Mouse (Mus musculus): ENCODE results near the gene Orc5. TPM values are rescaled to one million over a fixed set of nuclear protein-coding genes. Genes with fewer than 3 reads are reported as not detected.
"Not testable (repeated sequence)": the region's sequence is repeated elsewhere in the genome, so short reads cannot be mapped to it uniquely, and the experiment has no call there.

Orc5 gene
- polyA plus RNA-seq, 1 experiment from 2014 or later = 36.9 TPM

- H3K27me3 ChIP-seq = no peaks in the 10 kb centered on the region
- no peak for ATAC-seq
- no peak overlapping the region for H3K4me3 ChIP-seq (replicated peaks)
- no peak overlapping the region for H3K9ac ChIP-seq (replicated peaks)
- no peak overlapping the region for H3K27ac ChIP-seq
- no peak overlapping the region for H3K4me2 ChIP-seq (replicated peaks)
- no peaks in the 10 kb centered on the region for H3K9me3 ChIP-seq
- H3K36me3 ChIP-seq = peaks cover 25% of the 10 kb centered on the region
- WGBS = 98% methylated on average over 2 of the region's 2 CpGs
- no peaks in the 10 kb centered on the region for H3K4me1 ChIP-seq (replicated peaks)
These were observed 30.5 kb downstream of the Orc5 start for GRCm38 (mm10) chr5:22519708-22520107.

DNA sequence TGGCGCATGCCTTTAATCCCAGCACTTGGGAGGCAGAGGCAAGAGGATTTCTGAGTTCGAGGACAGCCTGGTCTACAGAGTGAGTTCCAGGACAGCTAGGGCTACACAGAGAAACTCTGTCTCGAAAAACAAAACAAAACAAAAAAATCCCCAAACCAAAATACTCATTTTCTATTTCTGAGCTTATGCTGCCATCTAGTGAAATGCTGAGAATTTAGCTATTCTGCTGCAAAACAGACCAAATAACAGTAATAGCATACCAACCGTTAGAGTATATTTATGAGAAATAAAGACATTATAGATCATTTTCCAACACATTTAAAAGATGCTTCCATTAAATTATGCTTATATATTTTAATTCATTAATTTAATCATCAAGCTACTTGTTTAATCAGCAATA lies 34.5 kb downstream of the Orc5 start:
- not testable (repeated sequence) for H3K27ac ChIP-seq; H3K4me1 ChIP-seq (replicated peaks); H3K9ac ChIP-seq (replicated peaks); H3K9me3 ChIP-seq; H3K4me2 ChIP-seq (replicated peaks); H3K27me3 ChIP-seq; ATAC-seq; H3K4me3 ChIP-seq (replicated peaks)
- peaks cover 18% of the 10 kb centered on the region for H3K36me3 ChIP-seq
- 81% methylated on average over 4 of the region's 4 CpGs for WGBS

- no CpG with 5 or more reads among the region's 7 CpGs for WGBS
- H3K4me2 ChIP-seq (replicated peaks); H3K4me3 ChIP-seq (replicated peaks); H3K9ac ChIP-seq (replicated peaks); H3K27ac ChIP-seq; H3K27me3 ChIP-seq; H3K4me1 ChIP-seq (replicated peaks); H3K36me3 ChIP-seq; H3K9me3 ChIP-seq; ATAC-seq: not testable (repeated sequence)
These were observed 36.0 kb downstream of the Orc5 start for GRCm38 (mm10) chr5:22514231-22514630.

DNA sequence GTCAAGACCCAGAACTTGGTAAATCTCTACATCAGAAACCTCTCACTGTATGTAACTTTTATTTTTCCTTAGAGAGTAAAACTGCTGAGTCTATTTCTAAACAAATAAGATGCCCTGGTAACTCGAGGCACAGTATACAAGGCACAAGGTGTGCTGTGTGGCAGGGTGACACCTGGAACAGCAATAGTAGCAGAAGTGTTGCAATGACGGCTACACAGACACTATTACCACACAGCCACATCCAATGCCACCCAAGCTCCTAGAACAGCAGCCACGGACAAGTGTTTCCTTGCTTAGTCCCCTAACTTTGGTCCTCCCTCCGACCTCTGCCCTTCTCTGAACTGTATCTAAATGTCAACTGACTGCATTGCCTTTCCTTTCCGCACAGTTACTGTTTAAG lies 37.6 kb downstream of the Orc5 start:
- not testable (repeated sequence) for H3K4me3 ChIP-seq (replicated peaks); H3K9me3 ChIP-seq; H3K27me3 ChIP-seq; ATAC-seq; H3K9ac ChIP-seq (replicated peaks); H3K4me2 ChIP-seq (replicated peaks); H3K27ac ChIP-seq; H3K4me1 ChIP-seq (replicated peaks); H3K36me3 ChIP-seq
- WGBS = no CpG with 5 or more reads among the region's 5 CpGs

GRCm38 (mm10) chr5:22511824-22512223 lies 38.4 kb downstream of the Orc5 start:
- Histone ChIP-seq H3K9me3 (no peaks in the 10 kb centered on the region), H3K4me1 (replicated peaks) (no peaks in the 10 kb centered on the region; the same call in 1 of the 2 replicates), H3K4me3 (replicated peaks) (no peak overlapping the region), H3K9ac (replicated peaks) (no peak overlapping the region), H3K4me2 (replicated peaks) (no peak overlapping the region), H3K36me3 (peaks cover 3% of the 10 kb centered on the region; the same call in 1 of the 2 replicates), H3K27ac (no peak overlapping the region), H3K27me3 (no peaks in the 10 kb centered on the region)
- no peak for ATAC-seq
- 82% methylated on average over 8 of the region's 8 CpGs for WGBS

- WGBS = 89% methylated on average over 5 of the region's 5 CpGs
- no peaks in the 10 kb centered on the region for H3K27me3 ChIP-seq
- no peak for ATAC-seq
- H3K36me3 ChIP-seq = peaks cover 5% of the 10 kb centered on the region; the same call in 1 of the 2 replicates
- no peak overlapping the region for H3K27ac ChIP-seq
- H3K4me1 ChIP-seq (replicated peaks) = no peaks in the 10 kb centered on the region; the same call in 1 of the 2 replicates
- H3K4me2 ChIP-seq (replicated peaks) = no peak overlapping the region
- 0 out of 2 replicates have a peak overlapping the region, but pooled peaks have one; percentile 32 for H3K9ac ChIP-seq (replicated peaks)
- no peak overlapping the region for H3K4me3 ChIP-seq (replicated peaks)
- no peaks in the 10 kb centered on the region for H3K9me3 ChIP-seq
These were observed 41.7 kb downstream of the Orc5 start for GRCm38 (mm10) chr5:22508560-22508959.

DNA sequence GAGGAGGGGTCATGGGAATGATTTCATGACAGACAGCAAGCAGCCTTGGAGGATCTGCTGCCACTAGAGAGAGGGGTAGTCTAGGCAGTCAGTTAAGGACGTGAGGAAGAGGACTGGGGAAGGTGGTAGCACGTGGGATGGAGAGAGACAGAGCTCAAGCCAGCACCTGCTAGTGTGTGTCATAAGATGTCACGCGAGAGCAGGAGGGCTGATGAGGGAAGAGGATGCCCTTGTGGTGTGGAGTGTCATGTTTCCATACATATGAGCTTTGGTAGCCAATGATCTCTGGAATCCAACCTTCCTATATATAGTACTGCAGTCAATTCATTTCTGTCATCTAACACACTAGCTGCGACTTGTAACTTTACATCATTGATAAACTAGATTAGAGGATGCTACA lies 50.8 kb downstream of the Orc5 start:
- Histone ChIP-seq H3K4me1 (replicated peaks) (no peaks in the 10 kb centered on the region), H3K4me3 (replicated peaks) (no peak overlapping the region), H3K9me3 (no peaks in the 10 kb centered on the region), H3K27me3 (no peaks in the 10 kb centered on the region), H3K9ac (replicated peaks) (no peak overlapping the region), H3K27ac (no peak overlapping the region), H3K36me3 (peaks cover 20% of the 10 kb centered on the region), H3K4me2 (replicated peaks) (no peak overlapping the region)
- ATAC-seq = no peak
- WGBS = 94% methylated on average over 5 of the region's 5 CpGs

GRCm38 (mm10) chr5:22491088-22491487 lies 59.1 kb downstream of the Orc5 start:
- H3K9ac ChIP-seq (replicated peaks) = no peak overlapping the region
- H3K9me3 ChIP-seq = no peaks in the 10 kb centered on the region
- no peak overlapping the region for H3K4me2 ChIP-seq (replicated peaks)
- H3K4me3 ChIP-seq (replicated peaks) = no peak overlapping the region
- no peak for ATAC-seq
- no peaks in the 10 kb centered on the region for H3K4me1 ChIP-seq (replicated peaks)
- H3K27ac ChIP-seq = no peak overlapping the region
- no peaks in the 10 kb centered on the region for H3K27me3 ChIP-seq
- peaks cover 11% of the 10 kb centered on the region; the same call in 1 of the 2 replicates for H3K36me3 ChIP-seq

DNA sequence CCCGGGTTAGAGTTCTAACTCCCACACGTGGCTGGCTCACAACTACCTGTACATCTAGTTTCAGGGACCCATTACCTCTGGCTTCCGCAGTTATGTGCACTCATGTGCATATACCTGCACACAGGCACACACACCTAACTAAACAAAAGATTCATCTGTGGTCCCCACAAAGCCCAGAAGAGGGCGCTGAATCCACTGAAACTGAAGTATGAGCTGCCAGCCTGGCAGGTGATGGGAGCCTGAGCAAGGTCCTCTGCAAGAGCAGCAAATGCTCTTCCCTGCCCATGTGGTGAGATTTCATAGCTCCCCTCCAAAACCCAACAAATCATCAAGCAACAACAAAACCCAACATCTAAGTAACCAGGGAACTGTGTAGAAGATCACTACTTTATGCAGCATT lies 61.1 kb downstream of the Orc5 start:
- no peaks in the 10 kb centered on the region for H3K4me1 ChIP-seq (replicated peaks)
- peaks cover 20% of the 10 kb centered on the region; the same call in 1 of the 2 replicates for H3K36me3 ChIP-seq
- no peak overlapping the region for H3K4me3 ChIP-seq (replicated peaks)
- no peak overlapping the region for H3K4me2 ChIP-seq (replicated peaks)
- H3K9ac ChIP-seq (replicated peaks) = no peak overlapping the region
- no peaks in the 10 kb centered on the region for H3K27me3 ChIP-seq
- no peaks in the 10 kb centered on the region for H3K9me3 ChIP-seq
- WGBS = 72% methylated on average over 4 of the region's 4 CpGs
- no peak overlapping the region for H3K27ac ChIP-seq
- no peak for ATAC-seq

DNA sequence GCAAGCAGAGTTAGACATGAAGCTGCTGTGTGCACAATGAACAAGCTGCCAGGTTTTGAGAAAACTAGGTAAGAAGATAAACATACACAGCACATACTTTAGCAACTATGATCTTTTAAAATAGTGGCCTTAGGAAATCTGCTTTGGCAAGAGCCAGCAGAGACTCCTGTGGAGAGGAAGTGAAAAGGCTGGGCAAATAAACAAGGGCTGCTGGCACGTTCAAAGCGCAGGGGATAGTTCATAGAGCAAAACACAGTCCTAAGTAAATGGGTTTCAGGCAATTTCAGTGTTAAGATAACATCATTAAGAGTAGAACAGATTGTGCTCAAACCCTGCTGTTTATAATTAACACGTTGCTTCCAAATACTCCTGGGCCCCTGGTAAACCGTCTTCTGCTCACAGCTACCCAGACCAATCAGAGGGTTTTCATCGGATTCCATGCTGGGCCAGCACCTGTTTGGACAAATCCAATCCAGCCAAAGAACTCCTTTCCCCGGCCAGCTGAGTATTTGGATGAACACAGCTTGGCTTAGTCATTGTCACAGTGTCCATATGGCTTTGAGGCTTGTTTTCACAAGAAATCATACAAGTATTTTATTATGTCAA lies 63.5 kb downstream of the Orc5 start:
- no peaks in the 10 kb centered on the region for H3K9me3 ChIP-seq
- H3K36me3 ChIP-seq = peaks cover 20% of the 10 kb centered on the region; the same call in 1 of the 2 replicates
- H3K9ac ChIP-seq (replicated peaks) = no peak overlapping the region
- H3K27me3 ChIP-seq = no peaks in the 10 kb centered on the region
- H3K4me1 ChIP-seq (replicated peaks) = no peaks in the 10 kb centered on the region
- H3K4me2 ChIP-seq (replicated peaks) = no peak overlapping the region
- H3K4me3 ChIP-seq (replicated peaks) = no peak overlapping the region
- H3K27ac ChIP-seq = no peak overlapping the region
- no peak for ATAC-seq
- 72% methylated on average over 6 of the region's 6 CpGs for WGBS

- no peaks in the 10 kb centered on the region for H3K4me1 ChIP-seq (replicated peaks)
- ATAC-seq = no peak
- H3K4me3 ChIP-seq (replicated peaks) = no peak overlapping the region
- no peak overlapping the region for H3K4me2 ChIP-seq (replicated peaks)
- peaks cover 20% of the 10 kb centered on the region; the same call in 1 of the 2 replicates for H3K36me3 ChIP-seq
- no peaks in the 10 kb centered on the region for H3K27me3 ChIP-seq
- H3K9me3 ChIP-seq = no peaks in the 10 kb centered on the region
- WGBS = 91% methylated on average over 1 of the region's 1 CpGs
- H3K27ac ChIP-seq = no peak overlapping the region
- no peak overlapping the region for H3K9ac ChIP-seq (replicated peaks)
These were observed 64.5 kb downstream of the Orc5 start for GRCm38 (mm10) chr5:22485764-22486163.

GRCm38 (mm10) chr5:22482567-22482966 lies 67.7 kb downstream of the Orc5 start:
- Histone ChIP-seq H3K27ac (no peak overlapping the region), H3K36me3 (peaks cover 15% of the 10 kb centered on the region; the same call in 1 of the 2 replicates), H3K4me1 (replicated peaks) (no peaks in the 10 kb centered on the region), H3K4me2 (replicated peaks) (no peak overlapping the region), H3K9ac (replicated peaks) (no peak overlapping the region), H3K4me3 (replicated peaks) (no peak overlapping the region), H3K27me3 (no peaks in the 10 kb centered on the region), H3K9me3 (no peaks in the 10 kb centered on the region)
- WGBS = 91% methylated on average over 5 of the region's 5 CpGs
- ATAC-seq = no peak

- not testable (repeated sequence) for H3K4me2 ChIP-seq (replicated peaks); H3K9ac ChIP-seq (replicated peaks); H3K4me3 ChIP-seq (replicated peaks); H3K9me3 ChIP-seq; H3K27ac ChIP-seq; H3K36me3 ChIP-seq; H3K4me1 ChIP-seq (replicated peaks); H3K27me3 ChIP-seq
- 0 out of 2 replicates have a peak, but pooled peaks have one; percentile 48 for ATAC-seq
- WGBS = 93% methylated on average over 6 of the region's 11 CpGs
These were observed 77.8 kb downstream of the Orc5 start for GRCm38 (mm10) chr5:22472445-22472844.

Measured in midbrain, embryonic 13.5 days (tissue).